Mouse (Mus musculus) cortical plate, adult 2 months (tissue): ENCODE data around the gene Msl2. TPM values are rescaled to one million over a fixed set of nuclear protein-coding genes. Genes with fewer than 3 reads are reported as not detected.

Experiments
- H3K27ac ChIP-seq: fragments of 200-500 bp; 2 replicates; pipeline ENCODE4 v1.5.1; 2012; ENCODE audit warnings: low read length, control low read depth, inconsistent platforms; ENCODE audit not compliant: insufficient read depth
- H3K4me1 ChIP-seq: fragments of 200-500 bp; 2 replicates; pipeline ENCODE4 v1.6.1; 2011; ENCODE audit warnings: low read length; ENCODE audit not compliant: control insufficient read depth, insufficient read depth
- H3K4me3 ChIP-seq: fragments of 200-500 bp; 2 replicates; pipeline ENCODE4 v1.5.1; 2011; ENCODE audit warnings: mild to moderate bottlenecking, low read length, control low read depth; ENCODE audit not compliant: insufficient read depth
- CTCF ChIP-seq: fragments of 200-500 bp; IDR thresholded peaks from 2 replicates; pipeline ENCODE4 v1.5.1; 2011; ENCODE audit warnings: mild to moderate bottlenecking, control low read depth, low read length; ENCODE audit not compliant: insufficient read depth; ENCODE audit errors: extremely low read depth
- POLR2A ChIP-seq: fragments of 200-500 bp; IDR thresholded peaks from 2 replicates; pipeline ENCODE4 v1.6.1; 2011; ENCODE audit warnings: mild to moderate bottlenecking, low read length, control low read depth; ENCODE audit not compliant: insufficient read depth; ENCODE audit errors: extremely low read depth
- polyA plus RNA-seq: library from polyadenylated mRNA; depleted of rRNA; stranded (reverse); fragments of >200 nt; gene quantifications from 2 replicates; pipeline ENCODE4 v1.2.3, GENCODE M21; 2012

Gene Msl2
- polyA plus RNA-seq, 1 experiment = 24.7 TPM

GRCm38 (mm10) chr9:101095425-101095824 lies 21.5 kb downstream of the Msl2 start:
- Histone ChIP-seq H3K4me1 (peaks cover 5% of the 10 kb centered on the region), H3K27ac (no peak overlapping the region), H3K4me3 (no peak overlapping the region)
- TF ChIP-seq CTCF (no peak), POLR2A (no peak)

- H3K4me1 ChIP-seq = peaks cover 5% of the 10 kb centered on the region
- no peak overlapping the region for H3K4me3 ChIP-seq
- no peak overlapping the region for H3K27ac ChIP-seq
- TF ChIP-seq POLR2A (no peak), CTCF (no peak)
Observed at GRCm38 (mm10) chr9:101096461-101096860, 22.6 kb downstream of the Msl2 start.

- TF ChIP-seq CTCF (no peak), POLR2A (no peak)
- Histone ChIP-seq H3K4me3 (no peak overlapping the region), H3K4me1 (peaks cover 7% of the 10 kb centered on the region), H3K27ac (no peak overlapping the region)
Observed at GRCm38 (mm10) chr9:101097542-101097941, 23.6 kb downstream of the Msl2 start.

GRCm38 (mm10) chr9:101099445-101099844 lies 25.5 kb downstream of the Msl2 start:
- Histone ChIP-seq H3K4me3 (no peak overlapping the region), H3K27ac (no peak overlapping the region), H3K4me1 (peaks cover 7% of the 10 kb centered on the region)
- no peak for TF ChIP-seq POLR2A
- no peak for TF ChIP-seq CTCF

- Histone ChIP-seq H3K27ac (no peak overlapping the region), H3K4me1 (peaks cover 7% of the 10 kb centered on the region)
- TF ChIP-seq CTCF (no peak), POLR2A (no peak)
Observed at GRCm38 (mm10) chr9:101100163-101100562, 26.3 kb downstream of the Msl2 start.

GRCm38 (mm10) chr9:101101547-101101946 lies 27.6 kb downstream of the Msl2 start:
- no peak for TF ChIP-seq POLR2A
- no peak for TF ChIP-seq CTCF
- Histone ChIP-seq H3K4me1 (peaks cover 7% of the 10 kb centered on the region), H3K27ac (no peak overlapping the region), H3K4me3 (no peak overlapping the region)

More at GRCm38 (mm10) chr9:101100163-101100562, 26.3 kb downstream of the Msl2 start:
- H3K4me3 ChIP-seq = no peak overlapping the region

- H3K4me1 ChIP-seq = peaks cover 7% of the 10 kb centered on the region
- TF ChIP-seq CTCF = no peak
- H3K4me3 ChIP-seq = no peak overlapping the region
- no peak overlapping the region for H3K27ac ChIP-seq
Observed at GRCm38 (mm10) chr9:101102288-101102687, 28.4 kb downstream of the Msl2 start.

- TF ChIP-seq CTCF (no peak), POLR2A (no peak)
- H3K4me3 ChIP-seq = no peak overlapping the region
- no peak overlapping the region for H3K27ac ChIP-seq
- peaks cover 3% of the 10 kb centered on the region for H3K4me1 ChIP-seq
Observed at GRCm38 (mm10) chr9:101104931-101105330, 31.0 kb downstream of the Msl2 start.

GRCm38 (mm10) chr9:101105735-101106134 lies 31.8 kb downstream of the Msl2 start:
- Histone ChIP-seq H3K27ac (no peak overlapping the region), H3K4me1 (peaks cover 4% of the 10 kb centered on the region), H3K4me3 (no peak overlapping the region)
- TF ChIP-seq POLR2A (no peak), CTCF (no peak)

GRCm38 (mm10) chr9:101107386-101107785 lies 33.5 kb downstream of the Msl2 start:
- H3K4me3 ChIP-seq = no peak overlapping the region
- peaks cover 2% of the 10 kb centered on the region for H3K4me1 ChIP-seq
- TF ChIP-seq POLR2A (no peak), CTCF (no peak)

GRCm38 (mm10) chr9:101110013-101110412 lies 36.1 kb downstream of the Msl2 start:
- H3K4me1 ChIP-seq = peaks cover 2% of the 10 kb centered on the region
- TF ChIP-seq CTCF (no peak), POLR2A (no peak)
- H3K4me3 ChIP-seq = no peak overlapping the region
- H3K27ac ChIP-seq = no peak overlapping the region

More at GRCm38 (mm10) chr9:101107386-101107785, 33.5 kb downstream of the Msl2 start:
- H3K27ac ChIP-seq = no peak overlapping the region
